Mouse (Mus musculus) limb, embryonic 10.5 days (tissue): ENCODE data around the gene Cck. TPM values are rescaled to one million over a fixed set of nuclear protein-coding genes. Genes with fewer than 3 reads are reported as not detected.
"Not testable (repeated sequence)": the region's sequence is repeated elsewhere in the genome, so short reads cannot be mapped to it uniquely, and the experiment has no call there.

Experiments used
- DNase-seq: peaks from one replicate; pipeline ENCODE4 v3.0.0-alpha.2; 2017; ENCODE audit warnings: low spot score
- H3K27ac ChIP-seq: fragments of 300-500 bp; sonication (generic); 2 replicates; pipeline ENCODE4 v1.5.1; 2016; ENCODE audit warnings: mild to moderate bottlenecking
- H3K27me3 ChIP-seq: fragments of 300-500 bp; sonication (generic); 2 replicates; pipeline ENCODE4 v1.6.1; 2016; ENCODE audit warnings: low read depth, mild to moderate bottlenecking; ENCODE audit not compliant: poor library complexity, severe bottlenecking
- H3K36me3 ChIP-seq: fragments of 300-500 bp; sonication (generic); 2 replicates; pipeline ENCODE4 v1.6.1; 2016; ENCODE audit warnings: mild to moderate bottlenecking, moderate library complexity
- H3K4me1 ChIP-seq: fragments of 300-500 bp; sonication (generic); 2 replicates; pipeline ENCODE4 v1.6.1; 2016
- H3K4me3 ChIP-seq: fragments of 300-500 bp; sonication (generic); 2 replicates; pipeline ENCODE4 v1.5.1; 2016; ENCODE audit warnings: mild to moderate bottlenecking, moderate library complexity
- H3K9me3 ChIP-seq: fragments of 300-500 bp; sonication (generic); replicated peaks from 2 replicates; pipeline ENCODE4 v1.6.1; 2016; ENCODE audit warnings: mild to moderate bottlenecking
- WGBS: fragments of 180-500 bp; shearing (Covaris S2); methylation state at CpG from one replicate; pipeline ENCODE4 v1.1.7; 2016; 5-methylcytosine and 5-hydroxymethylcytosine counted together
- polyA plus RNA-seq: library from polyadenylated mRNA; unstranded; fragments of >200 nt; fragmentation: Nextera tagmentation; extraction: Ambion mirVana; gene quantifications from 2 replicates; pipeline ENCODE4 v1.2.1, GENCODE M21; 2016

The Cck gene
- polyA plus RNA-seq, 1 experiment from 2014 or later, result 0.86 TPM

GRCm38 (mm10) chr9:121454891-121455290 lies 40.6 kb downstream of the Cck start:
- no peak for DNase-seq
- Histone ChIP-seq H3K36me3 (peaks cover 25% of the 10 kb centered on the region), H3K4me1 (no peaks in the 10 kb centered on the region), H3K27ac (no peak overlapping the region), H3K9me3 (no peaks in the 10 kb centered on the region), H3K4me3 (no peak overlapping the region), H3K27me3 (no peaks in the 10 kb centered on the region)
- WGBS, result 94% methylated on average over 3 of the region's 3 CpGs

GRCm38 (mm10) chr9:121452342-121452942 lies 43.1 kb downstream of the Cck start:
- not testable (repeated sequence) for H3K9me3 ChIP-seq, H3K27me3 ChIP-seq, H3K4me3 ChIP-seq, H3K4me1 ChIP-seq, DNase-seq, H3K27ac ChIP-seq
- H3K36me3 ChIP-seq, result peaks cover 37% of the 10 kb centered on the region
- 87% methylated on average over 9 of the region's 9 CpGs for WGBS

- WGBS, result 88% methylated on average over 13 of the region's 13 CpGs
- Histone ChIP-seq H3K4me1 (peaks cover 3% of the 10 kb centered on the region), H3K27me3 (no peaks in the 10 kb centered on the region), H3K4me3 (no peak overlapping the region), H3K9me3 (no peaks in the 10 kb centered on the region), H3K27ac (no peak overlapping the region), H3K36me3 (peaks cover 29% of the 10 kb centered on the region)
- no peak for DNase-seq
Measured at GRCm38 (mm10) chr9:121446431-121446831, 49.1 kb downstream of the Cck start.

GRCm38 (mm10) chr9:121445364-121445763 lies 50.1 kb downstream of the Cck start:
- H3K27ac ChIP-seq, result no peak overlapping the region
- peaks cover 29% of the 10 kb centered on the region for H3K36me3 ChIP-seq
- peaks cover 3% of the 10 kb centered on the region for H3K4me1 ChIP-seq
- no peaks in the 10 kb centered on the region for H3K9me3 ChIP-seq
- H3K27me3 ChIP-seq, result no peaks in the 10 kb centered on the region
- no peak for DNase-seq
- H3K4me3 ChIP-seq, result no peak overlapping the region
- WGBS, result 96% methylated on average over 2 of the region's 2 CpGs

GRCm38 (mm10) chr9:121444367-121444707 lies 51.2 kb downstream of the Cck start:
- 77% methylated on average over 3 of the region's 3 CpGs for WGBS
- H3K36me3 ChIP-seq, result peaks cover 29% of the 10 kb centered on the region
- DNase-seq, result no peak

GRCm38 (mm10) chr9:121443696-121444366 lies 51.7 kb downstream of the Cck start:
- Histone ChIP-seq H3K36me3 (peaks cover 29% of the 10 kb centered on the region), H3K27me3 (no peaks in the 10 kb centered on the region), H3K27ac (no peak overlapping the region), H3K9me3 (no peaks in the 10 kb centered on the region), H3K4me1 (peaks cover 3% of the 10 kb centered on the region), H3K4me3 (no peak overlapping the region)
- DNase-seq, result no peak
- 72% methylated on average over 31 of the region's 31 CpGs for WGBS

More at GRCm38 (mm10) chr9:121444367-121444707, 51.2 kb downstream of the Cck start:
- Histone ChIP-seq H3K27ac (no peak overlapping the region), H3K4me3 (no peak overlapping the region), H3K27me3 (no peaks in the 10 kb centered on the region), H3K9me3 (no peaks in the 10 kb centered on the region), H3K4me1 (peaks cover 3% of the 10 kb centered on the region)

- Histone ChIP-seq H3K36me3 (peaks cover 14% of the 10 kb centered on the region), H3K27ac (no peak overlapping the region), H3K9me3 (no peaks in the 10 kb centered on the region), H3K4me1 (peaks cover 3% of the 10 kb centered on the region), H3K4me3 (no peak overlapping the region), H3K27me3 (no peaks in the 10 kb centered on the region)
- no peak for DNase-seq
- 83% methylated on average over 1 of the region's 1 CpGs for WGBS
Measured at GRCm38 (mm10) chr9:121442145-121442544, 53.3 kb downstream of the Cck start.

Other genes with a start within 250 kb of the Cck start
- gene Ulk4, start 218.5 kb downstream of the Cck start, polyA plus RNA-seq, result 119 and 140 TPM in 2 replicates
- gene Trak1, start 198.2 kb downstream of the Cck start, polyA plus RNA-seq, result 9.6 and 12.2 TPM in 2 replicates
- not detected in 2 replicates for gene Lyzl4, start 146.4 kb upstream of the Cck start, polyA plus RNA-seq
- 0.14 and 0.49 TPM in 2 replicates for gene Vipr1, start 147.0 kb upstream of the Cck start, polyA plus RNA-seq
- 10.9 and 12.6 TPM in 2 replicates for gene Sec22c, start 209.8 kb upstream of the Cck start, polyA plus RNA-seq
- gene Ss18l2, start 214.6 kb upstream of the Cck start, polyA plus RNA-seq, result 93.9 and 94.8 TPM in 2 replicates
- 47.2 and 58.8 TPM in 2 replicates for gene Nktr, start 223.5 kb upstream of the Cck start, polyA plus RNA-seq